Mouse (Mus musculus) kidney, postnatal 25 days (tissue): ENCODE measurements around the gene Calr4.
A peak's percentile ranks its signal among the peaks of the same experiment; 100 is the strongest.

Experiments used
- DNase-seq, 2 experiments: peaks; one replicate each; pipeline ENCODE4 v3.0.0; 2021; ENCODE audit warnings: mixed read lengths in 2 of 2

Gene Calr4

GRCm38 (mm10) chr4:109280459-109281160 is 46.3 kb downstream of the Calr4 start:
- DNase-seq: peak; percentile 33 to 68

GRCm38 (mm10) chr4:109281161-109281560 is 46.9 kb downstream of the Calr4 start:
- DNase-seq: no peak

GRCm38 (mm10) chr4:109281946-109282345 is 47.7 kb downstream of the Calr4 start:
- DNase-seq: no peak

GRCm38 (mm10) chr4:109294629-109295028 is 60.3 kb downstream of the Calr4 start:
- DNase-seq: no peak

GRCm38 (mm10) chr4:109296510-109296909 is 62.2 kb downstream of the Calr4 start:
- DNase-seq: no peak

GRCm38 (mm10) chr4:109299136-109299535 is 64.9 kb downstream of the Calr4 start:
- no peak for DNase-seq
